Mouse (Mus musculus) neural tube, embryonic 14.5 days (tissue): ENCODE results near the gene Ttc38. TPM values are rescaled to one million over a fixed set of nuclear protein-coding genes. Genes with fewer than 3 reads are reported as not detected.

Experiments used
- ATAC-seq: fragments of 200-750 bp; cut with Nextera tagmentation; 2 replicates; pipeline ENCODE4 v1.8.0; 2017; ENCODE audit warnings: low read depth, mild to moderate bottlenecking, moderate TSS enrichment, moderate library complexity
- H3K27ac ChIP-seq: fragments of 300-500 bp; sonication (generic); 2 replicates; pipeline ENCODE4 v1.5.1; 2014; ENCODE audit warnings: low read depth, mild to moderate bottlenecking, control low read depth, low read length, moderate library complexity, mixed read lengths
- H3K27me3 ChIP-seq: fragments of 300-500 bp; sonication (generic); 2 replicates; pipeline ENCODE4 v1.6.1; 2014; ENCODE audit warnings: low read length; ENCODE audit not compliant: control insufficient read depth, insufficient read depth
- H3K36me3 ChIP-seq: fragments of 300-500 bp; sonication (generic); 2 replicates; pipeline ENCODE4 v1.6.1; 2014; ENCODE audit warnings: low read length, mixed read lengths; ENCODE audit not compliant: control insufficient read depth, insufficient read depth
- H3K4me1 ChIP-seq: fragments of 300-500 bp; sonication (generic); 2 replicates; pipeline ENCODE4 v1.6.1; 2014; ENCODE audit warnings: low read length; ENCODE audit not compliant: control insufficient read depth, insufficient read depth
- H3K4me2 ChIP-seq: fragments of 300-500 bp; sonication (generic); 2 replicates; pipeline ENCODE4 v1.6.1; 2014; ENCODE audit warnings: mild to moderate bottlenecking, low read depth, low read length, control low read depth
- H3K4me3 ChIP-seq: fragments of 300-500 bp; sonication (generic); 2 replicates; pipeline ENCODE4 v1.5.1; 2014; ENCODE audit warnings: low read depth, low read length, control low read depth, mixed read lengths
- H3K9ac ChIP-seq: fragments of 300-500 bp; sonication (generic); replicated peaks from 2 replicates; pipeline ENCODE4 v1.6.1; 2014; ENCODE audit warnings: low read depth, mild to moderate bottlenecking, control low read depth, low read length, mixed read lengths
- H3K9me3 ChIP-seq: fragments of 300-500 bp; sonication (generic); 2 replicates; pipeline ENCODE4 v1.6.1; 2016; ENCODE audit warnings: low read length; ENCODE audit not compliant: control insufficient read depth
- WGBS: fragments of 180-500 bp; shearing (Covaris S2); extraction: QIAGEN DNeasy Blood & Tissue Kit; methylation state at CpG from one replicate; pipeline ENCODE4 v1.1.7; 2014; 5-methylcytosine and 5-hydroxymethylcytosine counted together
- polyA plus RNA-seq: library from polyadenylated mRNA; unstranded; fragments of >200 nt; fragmentation: Nextera tagmentation; extraction: Ambion mirVana; gene quantifications from 2 replicates; pipeline ENCODE4 v1.2.1, GENCODE M21; 2014

The Ttc38 gene
- polyA plus RNA-seq, 1 experiment from 2014 or later, result 3.1 TPM

DNA sequence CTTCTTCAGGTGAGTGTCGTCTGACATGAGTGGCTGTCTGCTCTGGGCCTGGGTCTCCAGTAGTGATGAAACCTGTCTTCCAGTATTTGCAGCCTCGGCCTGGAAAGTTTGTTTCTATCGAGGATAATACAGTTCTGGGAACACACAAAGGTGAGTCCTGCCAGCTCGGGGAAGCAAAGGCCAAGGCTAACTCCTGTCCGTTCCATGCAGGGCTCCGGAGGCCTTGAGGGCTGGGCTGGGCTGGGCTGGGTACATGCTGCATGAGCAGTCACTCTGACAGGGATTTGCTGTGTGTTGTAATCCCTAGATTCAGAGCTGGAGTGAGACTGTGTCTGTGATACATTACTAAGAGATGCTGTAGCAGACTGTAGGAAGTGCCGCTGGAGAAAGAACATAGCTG, 61.8 kb downstream of the Ttc38 start:
- Histone ChIP-seq H3K4me3 (no peak overlapping the region), H3K9ac (no peak overlapping the region), H3K27me3 (no peaks in the 10 kb centered on the region), H3K4me1 (peaks cover 16% of the 10 kb centered on the region), H3K9me3 (no peaks in the 10 kb centered on the region), H3K36me3 (peaks cover 28% of the 10 kb centered on the region), H3K27ac (no peak overlapping the region), H3K4me2 (no peak overlapping the region)
- 91% methylated on average over 7 of the region's 7 CpGs for WGBS
- no peak for ATAC-seq

- no peak overlapping the region for H3K4me2 ChIP-seq
- no peak overlapping the region for H3K9ac ChIP-seq
- no peaks in the 10 kb centered on the region for H3K9me3 ChIP-seq
- peak; percentile 21; the same call in 1 of the 2 replicates for ATAC-seq
- H3K36me3 ChIP-seq, result peaks cover 30% of the 10 kb centered on the region
- H3K27me3 ChIP-seq, result no peaks in the 10 kb centered on the region
- 17% methylated on average over 8 of the region's 8 CpGs for WGBS
- H3K27ac ChIP-seq, result no peak overlapping the region
- peaks cover 18% of the 10 kb centered on the region for H3K4me1 ChIP-seq
- no peak overlapping the region for H3K4me3 ChIP-seq
Measured at GRCm38 (mm10) chr15:85896284-85896683, 64.2 kb downstream of the Ttc38 start.

- H3K27me3 ChIP-seq, result no peaks in the 10 kb centered on the region
- no peaks in the 10 kb centered on the region for H3K9me3 ChIP-seq
- no peak; the same call in 1 of the 2 replicates for ATAC-seq
- no peak overlapping the region for H3K9ac ChIP-seq
- no peak overlapping the region for H3K4me2 ChIP-seq
- H3K4me1 ChIP-seq, result peaks cover 14% of the 10 kb centered on the region; the same call in 1 of the 2 replicates
- peaks cover 30% of the 10 kb centered on the region for H3K36me3 ChIP-seq
- 72% methylated on average over 10 of the region's 10 CpGs for WGBS
- 0 out of 2 replicates have a peak overlapping the region, but pooled peaks have one; percentile 16 for H3K27ac ChIP-seq
- no peak overlapping the region for H3K4me3 ChIP-seq
Measured at GRCm38 (mm10) chr15:85897113-85897512, 65.0 kb downstream of the Ttc38 start.

DNA sequence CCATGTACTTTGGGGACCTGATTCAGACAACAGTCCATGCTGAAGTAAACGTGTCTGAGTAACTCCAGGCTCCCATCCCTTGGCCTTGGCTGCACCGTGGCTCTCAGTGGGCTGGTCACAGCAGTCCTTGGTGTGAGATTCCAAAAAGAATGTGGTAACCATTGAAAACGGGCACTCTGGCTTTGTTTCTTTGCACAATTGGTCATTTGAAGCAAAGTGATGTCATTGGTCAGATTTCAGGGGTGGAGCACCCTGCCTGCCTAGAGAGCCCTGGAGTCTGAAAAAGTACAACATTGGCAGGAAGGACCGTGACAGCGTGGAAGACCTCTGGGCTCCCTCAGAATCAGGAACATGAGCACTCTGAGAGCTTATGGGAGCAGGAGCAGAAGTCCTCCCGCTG, 67.3 kb downstream of the Ttc38 start:
- H3K9me3 ChIP-seq, result no peaks in the 10 kb centered on the region

DNA sequence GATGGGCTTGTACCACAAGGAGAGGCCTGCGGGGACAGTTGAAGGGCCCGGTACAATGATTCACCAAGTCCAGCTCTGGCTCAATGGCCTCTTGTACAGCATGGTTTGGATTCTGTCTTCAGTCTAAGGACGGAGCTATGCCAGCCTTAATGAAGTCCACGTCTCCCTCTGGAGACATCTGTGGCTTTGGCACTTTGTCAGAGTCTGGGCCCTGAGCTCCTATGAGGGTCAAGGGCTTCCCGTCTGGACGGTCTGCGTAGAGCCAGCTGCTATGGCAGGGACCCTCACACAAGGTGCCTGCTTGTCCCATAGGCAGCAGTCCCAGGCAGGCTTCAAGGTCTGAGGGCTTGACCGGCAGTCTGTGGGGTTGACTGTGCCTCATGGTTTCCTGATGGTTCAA, 68.2 kb downstream of the Ttc38 start:
- no peak overlapping the region for H3K27ac ChIP-seq
- WGBS, result 79% methylated on average over 8 of the region's 8 CpGs
- no peak overlapping the region for H3K4me3 ChIP-seq
- no peak for ATAC-seq
- H3K4me2 ChIP-seq, result no peak overlapping the region
- no peaks in the 10 kb centered on the region for H3K9me3 ChIP-seq
- H3K36me3 ChIP-seq, result peaks cover 15% of the 10 kb centered on the region
- no peak overlapping the region for H3K9ac ChIP-seq
- H3K4me1 ChIP-seq, result 0 out of 2 replicates have a peak, but pooled peaks cover 2% of the 10 kb centered on the region
- no peaks in the 10 kb centered on the region for H3K27me3 ChIP-seq

More for the DNA sequence above, 67.3 kb downstream of the Ttc38 start:
- Histone ChIP-seq H3K4me1 (0 out of 2 replicates have a peak, but pooled peaks cover 2% of the 10 kb centered on the region), H3K36me3 (peaks cover 23% of the 10 kb centered on the region), H3K27ac (no peak overlapping the region), H3K4me3 (no peak overlapping the region), H3K9ac (no peak overlapping the region), H3K27me3 (no peaks in the 10 kb centered on the region), H3K4me2 (no peak overlapping the region)
- no peak for ATAC-seq
- whole genome bisulfite sequencing, result 44% methylated on average over 6 of the region's 6 CpGs

DNA sequence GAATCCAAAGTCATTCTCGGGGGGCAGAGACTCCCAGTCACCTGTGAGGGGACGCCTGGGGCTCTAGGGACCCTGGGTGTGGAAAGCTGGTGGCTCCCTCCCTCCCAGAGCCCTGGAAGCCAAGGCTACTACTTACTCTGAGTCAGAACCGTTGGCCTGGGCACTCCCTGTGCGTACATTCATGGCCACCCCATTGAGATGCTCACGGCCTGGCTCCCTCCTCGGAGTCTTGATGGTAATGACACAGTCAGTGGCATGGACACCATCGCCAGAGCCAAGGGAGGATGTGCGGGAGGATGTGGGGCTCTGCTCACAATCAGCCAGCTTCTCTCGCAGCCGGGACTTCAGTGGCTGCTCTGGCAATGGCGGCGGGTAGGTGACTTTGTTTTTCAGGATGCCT, 68.7 kb downstream of the Ttc38 start:
- Histone ChIP-seq H3K4me3 (no peak overlapping the region), H3K27me3 (no peaks in the 10 kb centered on the region), H3K36me3 (peaks cover 15% of the 10 kb centered on the region), H3K9me3 (no peaks in the 10 kb centered on the region), H3K4me1 (0 out of 2 replicates have a peak, but pooled peaks cover 2% of the 10 kb centered on the region), H3K27ac (no peak overlapping the region), H3K9ac (no peak overlapping the region), H3K4me2 (no peak overlapping the region)
- 83% methylated on average over 12 of the region's 12 CpGs for WGBS
- ATAC-seq, result no peak

GRCm38 (mm10) chr15:85902505-85902904, 70.4 kb downstream of the Ttc38 start:
- H3K4me1 ChIP-seq, result 0 out of 2 replicates have a peak, but pooled peaks cover 2% of the 10 kb centered on the region
- WGBS, result 92% methylated on average over 10 of the region's 10 CpGs
- H3K36me3 ChIP-seq, result peaks cover 13% of the 10 kb centered on the region; the same call in 1 of the 2 replicates
- no peak overlapping the region for H3K9ac ChIP-seq
- no peaks in the 10 kb centered on the region for H3K27me3 ChIP-seq
- no peak overlapping the region for H3K4me2 ChIP-seq
- no peak overlapping the region for H3K27ac ChIP-seq
- no peaks in the 10 kb centered on the region for H3K9me3 ChIP-seq
- H3K4me3 ChIP-seq, result no peak overlapping the region
- ATAC-seq, result no peak

DNA sequence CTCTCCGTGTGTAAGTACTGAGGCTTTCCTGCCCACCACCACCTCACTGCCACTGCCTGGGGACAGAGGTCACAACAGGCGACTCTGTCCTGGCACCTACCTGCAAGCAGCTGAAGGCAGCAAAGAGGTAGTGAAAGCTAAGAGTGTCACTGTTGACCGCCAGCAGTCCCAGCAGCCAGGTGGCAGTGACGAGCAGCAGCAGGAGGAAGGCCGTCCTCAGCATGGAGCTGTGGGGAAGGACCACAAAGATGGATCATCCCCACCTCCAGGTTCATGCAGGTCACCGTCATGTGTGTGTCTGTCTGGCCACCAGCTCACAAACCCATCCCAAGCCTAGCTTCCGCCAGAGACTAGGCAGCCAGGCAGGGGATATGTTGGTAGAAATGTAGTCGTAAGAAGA, 71.7 kb downstream of the Ttc38 start:
- H3K9me3 ChIP-seq, result no peaks in the 10 kb centered on the region
- no peak for ATAC-seq
- WGBS, result 88% methylated on average over 8 of the region's 8 CpGs
- H3K4me3 ChIP-seq, result no peak overlapping the region
- no peak overlapping the region for H3K4me2 ChIP-seq
- 0 out of 2 replicates have a peak, but pooled peaks cover 2% of the 10 kb centered on the region for H3K4me1 ChIP-seq
- H3K9ac ChIP-seq, result no peak overlapping the region
- H3K27me3 ChIP-seq, result no peaks in the 10 kb centered on the region
- H3K27ac ChIP-seq, result no peak overlapping the region
- 0 out of 2 replicates have a peak, but pooled peaks cover 2% of the 10 kb centered on the region for H3K36me3 ChIP-seq
